Mouse (Mus musculus) layer of hippocampus, postnatal 14 days (tissue): ENCODE results near the gene Olfr771. TPM values are rescaled to one million over a fixed set of nuclear protein-coding genes. Genes with fewer than 3 reads are reported as not detected.
"Not testable (repeated sequence)": the region's sequence is repeated elsewhere in the genome, so short reads cannot be mapped to it uniquely, and the experiment has no call there.

Source experiments
- DNase-seq, 2 experiments: peaks; one replicate each; pipeline ENCODE4 v3.0.0; 2021 to 2022; ENCODE audit warnings: low spot score in 2 of 2, mixed read lengths in 1 of 2
- long read RNA-seq, 2 experiments: library from polyadenylated mRNA; stranded (forward); transcript quantifications; one replicate each; pipeline ENCODE4 v2.0.0; 2021
- total RNA-seq, 2 experiments: library from RNA; stranded (reverse); gene quantifications; 2 replicates each; pipeline ENCODE4 v1.2.3; 2021

The Olfr771 gene
- not detected for total RNA-seq
- long read RNA-seq, experiment 1, result 0 reads
- long read RNA-seq, experiment 2, result 0 reads

- no peak for DNase-seq
Measured at GRCm38 (mm10) chr10:129164651-129165050, at the start of gene Olfr771. TSS of gene Olfr771 (minus strand) at chr10:129164751.

- not testable (repeated sequence) for DNase-seq
Measured at GRCm38 (mm10) chr10:129187319-129187718, 22.8 kb upstream of the Olfr771 start, which contains the start of gene Olfr773. TSS of gene Olfr773 (minus strand) at chr10:129187419.

GRCm38 (mm10) chr10:129177821-129178220 is 13.3 kb upstream of the Olfr771 start, which contains the start of gene Olfr772:
TSS of gene Olfr772 (minus strand) at chr10:129177921.
- not testable (repeated sequence) for DNase-seq

- no peak for DNase-seq
Measured at GRCm38 (mm10) chr10:129138898-129139297, 25.7 kb downstream of the Olfr771 start, which contains the start of gene Olfr770. TSS of gene Olfr770 (minus strand) at chr10:129138998.

DNA sequence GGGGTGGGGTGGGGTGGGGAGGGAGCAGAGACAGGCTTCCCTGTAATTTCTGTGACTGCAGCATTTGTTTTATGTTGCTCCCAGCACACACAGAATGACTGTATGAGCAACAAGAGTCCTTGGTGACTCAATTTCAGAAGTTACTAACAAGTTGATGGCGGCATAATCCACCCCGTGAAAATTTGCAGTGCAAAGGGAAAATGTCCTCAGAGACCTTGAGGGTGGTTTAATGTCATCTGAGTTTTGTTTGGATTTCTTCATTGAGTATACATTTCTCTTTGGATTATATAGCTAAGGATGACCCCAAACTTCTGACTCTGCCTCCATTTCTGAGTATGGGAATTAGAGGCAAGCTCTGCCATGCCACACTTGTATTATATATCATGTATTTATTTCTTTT is 46.8 kb downstream of the Olfr771 start, which contains the start of gene Olfr769:
TSS of gene Olfr769 (minus strand) at position 101 of the 400 bp plus-strand sequence.
- no peak for DNase-seq

- DNase-seq, result no peak
Measured at GRCm38 (mm10) chr10:129115146-129115545, 49.4 kb downstream of the Olfr771 start.

Other genes with a start within 250 kb of the Olfr771 start
- gene Rdh5, start 241.9 kb downstream of the Olfr771 start, total RNA-seq, result 1 to 10 TPM; 8.1 to 8.8 TPM
- 10 to 100 TPM; 96.9 to 98.1 TPM for gene Bloc1s1, start 240.7 kb downstream of the Olfr771 start, total RNA-seq
- gene Itga7, start 230.9 kb downstream of the Olfr771 start, total RNA-seq, result 10 to 100 TPM; 28.1 to 28.5 TPM
- gene Mettl7b, start 203.8 kb downstream of the Olfr771 start, total RNA-seq, result not detected
- not detected for gene Olfr9, start 175.3 kb downstream of the Olfr771 start, total RNA-seq
- gene Olfr763, start 154.0 kb downstream of the Olfr771 start, total RNA-seq, result not detected
- not detected for gene Olfr764-ps1, start 124.9 kb downstream of the Olfr771 start, total RNA-seq
- not detected for gene Olfr765, start 114.8 kb downstream of the Olfr771 start, total RNA-seq
- gene Olfr766-ps1, start 95.8 kb downstream of the Olfr771 start, total RNA-seq, result not detected
- not detected for gene Olfr767, start 81.8 kb downstream of the Olfr771 start, total RNA-seq
- not detected for gene Olfr768, start 65.4 kb downstream of the Olfr771 start, total RNA-seq
- gene Olfr769, start 46.9 kb downstream of the Olfr771 start, total RNA-seq, result not detected
- not detected for gene Olfr770, start 25.8 kb downstream of the Olfr771 start, total RNA-seq
- gene Olfr772, start 13.2 kb upstream of the Olfr771 start, total RNA-seq, result not detected
- gene Olfr773, start 22.7 kb upstream of the Olfr771 start, total RNA-seq, result not detected
- not detected for gene Olfr774, start 71.5 kb upstream of the Olfr771 start, total RNA-seq
- gene Olfr775, start 83.7 kb upstream of the Olfr771 start, total RNA-seq, result not detected
- not detected for gene Olfr776, start 94.4 kb upstream of the Olfr771 start, total RNA-seq
- not detected for gene Olfr777, start 106.7 kb upstream of the Olfr771 start, total RNA-seq
- not detected for gene Olfr780, start 153.4 kb upstream of the Olfr771 start, total RNA-seq
- gene Olfr781, start 164.1 kb upstream of the Olfr771 start, total RNA-seq, result not detected
- gene Olfr782, start 184.1 kb upstream of the Olfr771 start, total RNA-seq, result not detected
- gene Olfr784, start 219.3 kb upstream of the Olfr771 start, total RNA-seq, result under 1 TPM in 1 of 2 experiments, not detected in 1; 0.14 TPM
- gene Olfr785, start 240.7 kb upstream of the Olfr771 start, total RNA-seq, result not detected